Mouse (Mus musculus) gastrocnemius, adult 2 months (tissue): ENCODE results near the gene Sh2d6. TPM values are rescaled to one million over a fixed set of nuclear protein-coding genes. Genes with fewer than 3 reads are reported as not detected.

Source experiments
- DNase-seq: peaks from one replicate; pipeline ENCODE4 v3.0.0; 2022
- H3K27ac ChIP-seq: fragments of 200-600 bp; 2 replicates; pipeline ENCODE4 v1.8.1; 2022; ENCODE audit warnings: mild to moderate bottlenecking
- H3K4me3 ChIP-seq: fragments of 200-600 bp; 2 replicates; pipeline ENCODE4 v1.8.1; 2022; ENCODE audit warnings: mild to moderate bottlenecking, moderate library complexity
- CTCF ChIP-seq: fragments of 200-600 bp; IDR thresholded peaks from 2 replicates; pipeline ENCODE4 v1.8.1; 2022; ENCODE audit warnings: antibody characterized with exemption, mild to moderate bottlenecking, moderate library complexity
- intact Hi-C: fragments of 180-260 bp; cut with DNase I; formaldehyde crosslinking; loops from one replicate; pipeline ENCODE4 v1.15.1; 2025
- total RNA-seq, 2 experiments: library from RNA; stranded (reverse); gene quantifications; 2 replicates each; pipeline ENCODE4 v1.2.3; 2021

The Sh2d6 gene
- total RNA-seq, 2 experiments from 2014 or later, result 0.59 to 0.99 TPM

DNA sequence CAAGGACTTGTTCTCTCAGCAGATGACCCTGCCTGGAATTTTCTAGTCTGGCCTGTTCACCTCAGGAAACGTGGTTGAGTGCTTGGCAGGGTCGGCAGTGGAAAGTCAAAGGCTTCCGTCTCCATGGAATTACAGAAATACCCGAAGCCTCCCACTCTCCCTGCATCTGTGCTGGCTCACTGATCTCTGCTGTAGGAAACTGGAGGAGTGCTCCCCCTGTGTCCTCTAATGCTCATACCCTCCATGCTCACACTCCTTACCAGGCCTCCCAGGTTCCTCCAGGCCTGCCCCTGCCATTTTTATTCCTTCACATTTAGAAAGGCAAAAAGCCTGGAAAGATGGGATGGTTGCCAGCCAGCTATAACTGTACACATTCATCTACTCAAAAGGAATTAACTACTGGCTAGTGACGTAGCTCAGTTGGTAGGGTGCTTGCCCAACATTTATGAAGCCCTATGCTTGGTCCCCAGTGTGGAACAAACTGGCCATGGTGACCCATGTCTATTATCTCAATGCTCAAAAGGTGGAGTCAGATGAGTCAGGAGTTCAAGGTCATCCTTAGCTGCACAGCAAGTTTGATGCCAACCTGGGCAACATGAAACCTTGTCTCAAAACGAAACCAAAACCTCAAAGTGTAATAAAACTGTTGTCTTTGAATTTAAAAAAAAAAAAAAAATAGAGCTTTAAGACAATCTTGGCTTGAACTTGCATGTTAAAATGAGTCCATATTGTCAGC lies 10.7 kb downstream of the Sh2d6 start:
- intact Hi-C loops, result loop anchor here (5.0 kb wide), 1 partner anchor 39 kb away; no protein-coding TSS in a partner anchor
- no peak for DNase-seq
- peak; percentile 18; the same call in 1 of the 2 replicates for TF ChIP-seq CTCF
- peak overlapping the region; percentile 94 for H3K27ac ChIP-seq
- no peak overlapping the region for H3K4me3 ChIP-seq

DNA sequence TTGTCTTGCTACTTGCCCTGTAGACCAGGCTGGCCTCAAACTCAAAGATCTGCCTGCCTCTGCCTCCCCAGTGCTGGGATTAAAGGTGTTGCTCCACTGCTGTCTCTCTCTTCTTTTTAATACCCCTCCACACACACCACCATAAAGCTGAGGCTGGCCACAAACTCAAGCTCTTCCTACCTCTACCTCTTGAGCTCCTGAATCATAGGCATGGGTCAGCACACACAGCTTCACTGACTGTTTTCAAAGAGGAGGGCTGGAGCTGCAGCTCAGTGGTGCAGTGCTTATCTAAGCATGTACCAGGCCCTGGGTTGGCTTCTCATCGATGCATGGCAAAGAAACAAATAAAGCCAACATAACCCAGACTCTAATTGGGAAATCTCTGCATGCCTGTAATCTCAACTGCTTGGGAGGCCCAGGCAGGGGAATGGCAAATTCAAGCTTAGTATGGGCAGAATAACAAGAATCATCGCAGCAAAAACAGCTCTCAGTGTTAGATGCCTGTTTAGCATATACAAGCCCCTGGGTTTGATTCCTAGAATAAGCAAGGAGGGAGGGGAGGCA lies 11.6 kb downstream of the Sh2d6 start:
- DNase-seq, result no peak
- Histone ChIP-seq H3K27ac (peak overlapping the region; percentile 94), H3K4me3 (no peak overlapping the region)
- intact Hi-C loops, result loop anchor here (5.0 kb wide), 1 partner anchor 38 kb away; no protein-coding TSS in a partner anchor
- TF ChIP-seq CTCF, result no peak

DNA sequence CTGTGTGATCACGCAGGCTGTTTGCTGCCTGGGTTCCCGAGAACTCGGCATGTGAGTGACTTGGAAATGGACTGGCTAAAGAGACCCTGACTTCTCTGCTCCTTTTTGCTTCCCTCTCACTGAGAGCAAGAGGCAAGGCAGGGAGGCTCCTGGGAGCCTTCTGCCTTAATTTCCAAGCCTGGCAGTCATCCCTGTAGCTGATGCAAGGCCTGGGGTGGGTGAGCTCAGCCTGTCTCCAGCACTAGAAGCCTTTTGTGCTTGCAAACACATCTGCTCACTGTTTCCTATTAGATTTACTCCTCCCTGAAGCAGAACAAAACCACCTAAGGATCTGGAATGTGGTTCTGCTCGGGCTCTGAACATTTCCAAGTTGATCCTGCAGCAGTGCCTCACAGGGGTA lies 12.9 kb downstream of the Sh2d6 start:
- peak; percentile 66 for DNase-seq
- H3K4me3 ChIP-seq, result no peak overlapping the region
- no peak for TF ChIP-seq CTCF
- intact Hi-C loops, result no loop called here
- peak overlapping the region; percentile 74 for H3K27ac ChIP-seq

DNA sequence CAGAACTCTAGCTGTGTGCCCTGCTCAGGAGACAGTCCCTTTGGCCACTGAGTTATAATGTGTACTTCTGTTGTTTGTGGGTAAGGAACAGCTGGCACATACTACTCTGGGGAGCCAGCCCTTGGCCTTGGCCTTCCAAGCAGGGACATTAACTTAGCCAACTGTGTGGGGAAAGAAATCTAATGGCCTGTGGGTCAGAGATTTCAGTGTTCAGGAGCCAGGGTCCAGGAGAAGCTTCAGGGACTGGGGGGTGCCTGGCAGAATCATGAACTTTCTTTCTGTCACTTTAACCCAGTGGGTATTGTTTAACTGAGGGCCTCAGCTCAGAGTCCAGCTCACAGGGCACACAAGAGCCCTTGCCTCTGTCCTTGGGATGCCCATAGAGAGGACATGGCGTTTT lies 15.4 kb downstream of the Sh2d6 start:
- DNase-seq, result no peak
- H3K27ac ChIP-seq, result no peak overlapping the region
- no peak for TF ChIP-seq CTCF
- intact Hi-C loops, result no loop called here
- no peak overlapping the region for H3K4me3 ChIP-seq

DNA sequence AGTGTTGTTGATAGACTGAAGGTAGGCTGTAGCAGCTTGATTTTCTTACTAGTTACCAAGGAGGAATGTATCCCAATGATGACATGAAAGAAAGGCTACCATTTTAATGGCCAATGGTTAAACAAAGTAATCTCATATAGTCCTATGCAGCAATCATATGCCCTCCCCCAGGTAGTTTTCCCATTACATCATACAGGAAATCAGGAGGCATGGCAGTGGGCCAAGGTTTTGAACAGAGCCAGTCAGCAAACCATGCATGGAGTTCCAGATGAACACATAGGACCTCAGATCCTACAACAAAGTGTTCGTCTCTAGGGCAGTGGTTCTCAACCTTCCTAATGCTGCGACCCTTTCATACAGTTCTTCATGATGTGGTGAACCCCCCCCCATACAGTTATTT lies 17.6 kb downstream of the Sh2d6 start:
- no peak for DNase-seq
- Histone ChIP-seq H3K27ac (no peak overlapping the region), H3K4me3 (no peak overlapping the region)
- intact Hi-C loops, result no loop called here
- TF ChIP-seq CTCF, result no peak

DNA sequence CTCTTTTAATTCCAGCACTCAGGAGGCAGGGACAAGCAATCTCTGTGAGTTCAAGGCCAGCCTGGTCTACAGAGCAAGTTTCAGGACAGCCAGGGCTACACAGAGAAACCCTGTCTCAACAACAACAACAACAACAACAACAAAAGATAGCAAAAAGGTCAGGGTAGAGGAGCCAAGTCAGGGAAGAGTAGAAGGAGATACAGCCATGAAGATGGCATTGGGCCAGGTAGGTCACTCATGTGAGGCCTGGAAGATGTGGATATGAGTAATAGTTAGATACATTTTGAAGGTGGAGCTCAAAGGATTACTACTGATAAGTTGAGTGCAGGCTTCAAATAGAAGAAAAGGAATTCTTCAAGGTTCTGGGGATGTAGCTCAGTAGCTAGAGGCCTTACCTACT lies 18.2 kb downstream of the Sh2d6 start:
- no peak for TF ChIP-seq CTCF
- intact Hi-C loops, result no loop called here
- no peak overlapping the region for H3K27ac ChIP-seq
- no peak overlapping the region for H3K4me3 ChIP-seq
- no peak for DNase-seq

DNA sequence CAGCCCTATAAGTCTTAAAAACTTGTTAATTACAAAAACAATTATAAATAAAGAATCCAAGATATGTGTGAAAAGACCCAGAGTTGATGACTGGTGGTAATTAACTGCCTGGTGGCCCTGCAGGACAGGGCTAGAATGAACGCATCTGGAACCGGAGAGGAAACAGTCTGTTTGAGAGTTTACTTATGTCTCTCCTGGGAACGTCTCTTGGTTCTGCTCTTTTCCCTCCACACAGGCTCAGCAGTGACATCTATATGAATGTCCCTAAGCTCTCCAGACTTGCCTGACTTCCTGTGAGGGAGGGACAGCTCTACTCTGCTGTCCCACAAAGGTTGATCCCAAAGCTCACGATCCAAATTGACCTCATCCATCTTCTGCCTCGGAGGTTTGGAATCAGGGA lies 22.6 kb downstream of the Sh2d6 start:
- no peak for DNase-seq
- H3K27ac ChIP-seq, result no peak overlapping the region
- intact Hi-C loops, result no loop called here
- no peak overlapping the region for H3K4me3 ChIP-seq
- no peak for TF ChIP-seq CTCF

DNA sequence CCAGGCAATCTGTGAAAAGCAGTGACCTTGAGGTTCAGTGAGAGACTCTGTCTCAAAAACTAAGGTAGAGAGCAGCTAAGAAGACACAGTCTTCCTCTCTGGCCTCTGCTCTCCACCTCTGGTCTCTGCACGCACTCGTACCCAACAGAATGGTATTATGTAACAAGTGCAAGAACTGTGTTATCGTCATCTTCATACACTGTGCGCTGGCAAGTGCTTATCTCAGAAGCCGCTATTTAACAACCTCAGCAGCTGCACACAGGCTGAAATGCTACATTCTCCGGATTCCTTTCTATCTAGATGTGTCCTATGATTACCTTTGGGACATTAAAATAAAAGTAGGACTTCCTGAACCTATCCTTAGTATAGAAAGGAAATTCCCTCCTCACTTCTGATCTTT lies 28.6 kb downstream of the Sh2d6 start:
- Histone ChIP-seq H3K27ac (peak overlapping the region; percentile 52), H3K4me3 (0 out of 2 replicates have a peak overlapping the region, but pooled peaks have one; percentile 7)
- intact Hi-C loops, result no loop called here
- DNase-seq, result no peak
- TF ChIP-seq CTCF, result no peak

DNA sequence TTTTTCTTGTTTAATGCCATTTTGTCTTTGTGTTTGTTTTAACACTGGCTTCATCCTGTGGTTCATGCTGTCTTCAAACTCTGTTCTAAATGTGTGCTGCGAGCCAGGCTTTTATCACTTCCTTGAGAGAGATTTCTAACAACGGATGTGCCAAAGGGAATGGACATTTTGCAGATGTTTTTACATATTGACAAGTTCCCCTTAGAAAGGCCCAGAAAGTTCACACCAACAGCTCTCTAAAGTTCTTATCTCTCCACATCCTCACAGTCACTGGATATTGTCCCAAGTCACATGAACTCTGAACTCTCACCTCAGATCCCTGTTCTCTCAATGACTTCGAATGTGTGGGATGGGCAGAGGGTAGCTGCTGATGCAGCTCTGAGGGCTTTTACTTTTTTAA lies 30.4 kb downstream of the Sh2d6 start:
- no peak overlapping the region for H3K27ac ChIP-seq
- intact Hi-C loops, result no loop called here

DNA sequence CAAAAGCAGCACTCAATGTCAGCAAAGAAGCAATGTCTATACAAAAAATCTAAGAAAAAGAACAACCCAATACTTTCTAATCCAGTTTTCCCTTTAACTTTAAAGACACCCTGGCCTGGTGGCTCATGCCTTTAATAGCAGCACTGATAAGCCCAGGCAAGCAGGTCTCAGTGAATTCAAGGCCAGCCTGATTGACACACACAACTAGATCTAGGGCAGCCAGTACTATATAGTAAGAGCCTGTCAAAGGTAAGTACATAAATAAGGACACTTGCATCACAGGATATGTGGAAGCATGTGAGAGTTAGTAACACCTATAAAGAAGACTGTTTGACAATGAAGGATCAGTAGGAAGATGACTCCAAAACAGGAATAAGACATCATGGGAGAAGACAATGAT lies 32.0 kb downstream of the Sh2d6 start:
- Histone ChIP-seq H3K4me3 (no peak overlapping the region), H3K27ac (no peak overlapping the region)
- no peak for DNase-seq
- TF ChIP-seq CTCF, result no peak
- intact Hi-C loops, result no loop called here

More for the DNA sequence above, 30.4 kb downstream of the Sh2d6 start:
- TF ChIP-seq CTCF, result no peak
- no peak for DNase-seq
- no peak overlapping the region for H3K4me3 ChIP-seq

DNA sequence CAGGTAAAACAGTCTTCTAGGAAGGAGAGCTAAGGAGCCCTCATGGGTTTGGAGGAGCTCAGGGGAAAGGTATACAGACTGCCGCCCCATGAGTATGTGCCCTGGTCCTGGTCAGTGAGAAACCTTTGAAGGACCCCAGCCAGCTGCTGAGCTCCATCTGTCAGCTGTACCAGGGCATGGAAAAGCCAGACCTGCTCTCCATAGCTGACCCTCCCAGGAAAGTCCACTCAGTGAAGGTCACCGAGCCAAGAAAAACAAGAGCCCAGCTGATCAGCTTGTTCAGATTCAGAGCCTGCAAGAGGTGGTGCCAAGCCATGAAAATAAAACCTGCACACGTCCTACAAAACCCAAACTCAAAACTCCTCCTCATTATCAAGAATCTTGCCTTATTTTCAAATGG lies 32.7 kb downstream of the Sh2d6 start:
- DNase-seq, result no peak
- H3K4me3 ChIP-seq, result no peak overlapping the region
- H3K27ac ChIP-seq, result 0 out of 2 replicates have a peak overlapping the region, but pooled peaks have one; percentile 46
- intact Hi-C loops, result no loop called here
- no peak for TF ChIP-seq CTCF

DNA sequence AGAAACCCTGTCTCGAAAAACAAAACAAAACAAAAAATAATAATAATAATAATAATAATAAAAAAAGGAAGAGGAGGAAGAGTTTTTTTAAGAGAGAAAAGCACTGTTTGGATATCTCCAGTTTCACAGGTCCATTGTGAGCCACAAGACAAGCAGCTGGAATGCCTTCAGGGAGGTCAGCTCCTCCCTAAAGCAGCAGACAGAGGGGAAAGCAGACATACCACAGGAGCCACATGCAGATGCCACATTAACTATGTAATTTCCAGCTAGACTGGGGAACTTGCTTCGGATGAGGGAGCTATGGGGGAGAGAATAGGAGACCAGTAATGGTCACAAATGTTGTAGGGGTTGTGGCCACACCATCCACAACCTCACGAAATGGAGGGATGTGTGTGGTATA lies 34.2 kb downstream of the Sh2d6 start:
- no peak overlapping the region for H3K27ac ChIP-seq
- intact Hi-C loops, result no loop called here
- TF ChIP-seq CTCF, result no peak
- no peak overlapping the region for H3K4me3 ChIP-seq
- no peak for DNase-seq

DNA sequence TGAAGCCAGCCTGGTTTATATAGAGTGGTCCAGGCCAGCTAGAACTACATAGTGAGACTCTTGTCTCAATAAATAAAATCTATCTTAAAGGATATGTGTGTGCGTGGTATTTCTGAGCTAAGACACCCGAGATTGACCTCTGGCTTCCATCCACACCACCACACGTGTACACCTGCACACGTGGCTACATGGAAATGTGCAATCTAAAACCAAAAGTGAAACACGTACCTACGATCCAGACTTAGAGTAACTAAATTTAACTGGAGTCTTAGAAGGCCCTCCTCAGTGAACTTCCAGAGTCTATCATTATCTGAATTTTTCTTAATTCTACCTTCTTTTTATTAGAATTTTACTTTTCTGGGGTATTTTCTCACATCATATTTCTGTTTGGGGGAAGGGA lies 35.2 kb downstream of the Sh2d6 start:
- Histone ChIP-seq H3K27ac (no peak overlapping the region), H3K4me3 (no peak overlapping the region)
- DNase-seq, result no peak
- intact Hi-C loops, result no loop called here
- TF ChIP-seq CTCF, result no peak

DNA sequence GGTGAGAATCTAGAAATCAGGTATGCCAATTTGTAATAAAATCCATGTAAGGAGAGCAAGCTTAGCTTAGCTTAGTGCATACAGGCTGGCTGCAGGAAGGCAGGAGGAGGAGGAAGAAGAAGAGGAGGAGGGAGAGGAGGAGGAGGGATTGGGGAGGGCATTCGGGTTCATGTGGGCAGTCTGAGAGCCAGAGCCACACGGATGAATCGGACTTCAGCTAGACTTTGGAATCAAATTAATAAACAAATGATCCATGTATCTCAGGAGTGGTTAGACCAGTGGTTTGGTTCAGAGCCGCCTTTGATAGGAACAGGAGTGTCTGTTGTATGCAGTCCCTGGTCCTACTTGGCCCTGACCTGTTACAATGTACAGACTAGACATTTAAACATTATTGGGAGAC lies 36.6 kb downstream of the Sh2d6 start:
- Histone ChIP-seq H3K27ac (no peak overlapping the region), H3K4me3 (no peak overlapping the region)
- no peak for TF ChIP-seq CTCF
- intact Hi-C loops, result no loop called here
- no peak for DNase-seq
